Mouse (Mus musculus) stomach, embryonic 15.5 days (tissue): Measurements from ENCODE around the gene St6galnac3. TPM values are rescaled to one million over a fixed set of nuclear protein-coding genes. Genes with fewer than 3 reads are reported as not detected.
A peak's percentile ranks its signal among the peaks of the same experiment; 100 is the strongest.

Source experiments
- ATAC-seq: fragments of 200-750 bp; cut with Nextera tagmentation; 2 replicates; pipeline ENCODE4 v1.8.0; 2017; ENCODE audit warnings: low read depth, moderate number of reproducible peaks, moderate TSS enrichment; ENCODE audit not compliant: insufficient read depth, low FRiP score
- H3K27ac ChIP-seq: fragments of 300-500 bp; sonication (generic); 2 replicates; pipeline ENCODE4 v1.5.1; 2015; ENCODE audit warnings: mild to moderate bottlenecking, inconsistent platforms
- H3K27me3 ChIP-seq: fragments of 300-500 bp; sonication (generic); replicated peaks from 2 replicates; pipeline ENCODE4 v1.6.1; 2015; ENCODE audit warnings: inconsistent platforms
- H3K36me3 ChIP-seq: fragments of 300-500 bp; sonication (generic); 2 replicates; pipeline ENCODE4 v1.6.1; 2015; ENCODE audit warnings: inconsistent platforms
- H3K4me1 ChIP-seq: fragments of 300-500 bp; sonication (generic); 2 replicates; pipeline ENCODE4 v1.6.1; 2015; ENCODE audit warnings: inconsistent platforms
- H3K4me2 ChIP-seq: fragments of 300-500 bp; sonication (generic); 2 replicates; pipeline ENCODE4 v1.6.1; 2015; ENCODE audit warnings: mild to moderate bottlenecking, inconsistent platforms
- H3K4me3 ChIP-seq: fragments of 300-500 bp; sonication (generic); replicated peaks from 2 replicates; pipeline ENCODE4 v1.5.1; 2015; ENCODE audit warnings: inconsistent platforms
- H3K9ac ChIP-seq: fragments of 300-500 bp; sonication (generic); 2 replicates; pipeline ENCODE4 v1.6.1; 2015; ENCODE audit warnings: inconsistent platforms
- H3K9me3 ChIP-seq: fragments of 300-500 bp; sonication (generic); 2 replicates; pipeline ENCODE4 v1.6.1; 2016; ENCODE audit warnings: inconsistent platforms
- WGBS: fragments of 180-500 bp; shearing (Covaris S2); methylation state at CpG from one replicate; pipeline ENCODE4 v1.1.7; 2015; 5-methylcytosine and 5-hydroxymethylcytosine counted together
- polyA plus RNA-seq: library from polyadenylated mRNA; unstranded; fragments of >200 nt; fragmentation: Nextera tagmentation; extraction: Ambion mirVana; gene quantifications from 2 replicates; pipeline ENCODE4 v1.2.1, GENCODE M21; 2015

St6galnac3 gene
- polyA plus RNA-seq, 1 experiment from 2014 or later, result 36.6 TPM

DNA sequence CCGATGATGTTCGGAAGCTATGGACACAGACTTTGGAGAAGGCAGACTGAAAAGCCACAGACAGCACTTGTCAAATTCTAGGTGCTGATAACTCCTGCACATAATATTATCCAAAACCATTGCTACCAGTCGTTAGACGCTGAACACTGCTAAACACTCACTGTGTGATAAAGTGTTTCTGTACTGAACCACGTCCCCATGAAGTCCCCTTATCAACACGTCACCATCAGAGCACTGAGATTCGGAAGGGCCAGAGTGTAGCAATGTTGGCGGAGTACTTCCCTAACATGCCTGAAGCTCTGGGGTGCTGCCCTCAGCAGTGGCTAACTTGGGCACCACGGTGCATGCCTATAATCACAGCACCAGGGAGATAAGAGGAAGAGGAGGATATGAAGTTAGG is 43.3 kb downstream of the St6galnac3 start:
- ATAC-seq, result no peak
- Histone ChIP-seq H3K4me2 (no peak overlapping the region), H3K36me3 (no peaks in the 10 kb centered on the region), H3K4me3 (no peak overlapping the region), H3K9ac (no peak overlapping the region), H3K27me3 (no peaks in the 10 kb centered on the region), H3K4me1 (no peaks in the 10 kb centered on the region), H3K27ac (no peak overlapping the region), H3K9me3 (no peaks in the 10 kb centered on the region)
- WGBS, result 82% methylated on average over 9 of the region's 9 CpGs

DNA sequence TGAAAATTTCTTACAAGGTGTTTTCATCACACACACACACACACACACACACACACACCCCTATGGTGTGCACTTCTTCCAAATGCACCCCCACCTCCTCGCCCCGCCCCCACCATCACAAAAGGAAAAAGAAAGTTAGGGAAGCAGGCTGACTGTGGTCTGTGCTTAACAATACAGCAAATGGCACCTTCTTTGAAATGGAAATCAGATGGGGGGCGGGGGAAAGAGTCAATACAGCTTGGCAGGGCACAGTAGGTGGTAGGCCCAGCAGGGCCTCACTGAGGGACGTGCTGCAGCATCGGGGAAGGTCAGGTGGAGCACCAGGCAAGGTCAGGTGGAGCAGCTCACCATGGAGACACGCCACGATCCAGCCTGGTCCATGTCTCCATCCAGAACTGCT is 49.1 kb downstream of the St6galnac3 start:
- no peaks in the 10 kb centered on the region for H3K36me3 ChIP-seq
- WGBS, result 41% methylated on average over 7 of the region's 7 CpGs
- H3K4me1 ChIP-seq, result no peaks in the 10 kb centered on the region
- no peaks in the 10 kb centered on the region for H3K27me3 ChIP-seq
- H3K4me3 ChIP-seq, result no peak overlapping the region
- no peak for ATAC-seq
- no peaks in the 10 kb centered on the region for H3K9me3 ChIP-seq
- H3K4me2 ChIP-seq, result no peak overlapping the region
- no peak overlapping the region for H3K27ac ChIP-seq
- H3K9ac ChIP-seq, result no peak overlapping the region

DNA sequence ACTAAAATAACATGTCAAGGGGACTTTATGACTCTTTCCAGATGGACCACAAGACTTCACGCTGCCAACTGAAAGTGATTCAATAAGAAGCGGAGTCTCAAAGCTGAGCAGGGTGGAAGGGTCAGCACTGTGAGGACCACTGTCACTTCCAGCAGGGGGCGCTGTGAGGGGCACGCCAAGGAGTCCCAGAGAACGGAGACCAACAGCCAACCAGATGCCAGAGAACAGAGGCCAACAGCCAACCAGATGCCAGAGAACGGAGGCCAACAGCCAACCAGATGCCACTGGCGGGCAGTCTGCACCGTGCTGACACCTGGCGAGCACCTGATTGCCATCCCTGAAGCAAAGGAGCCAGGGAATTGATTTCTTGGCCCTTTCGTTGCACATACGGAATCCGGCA is 49.9 kb downstream of the St6galnac3 start:
- H3K4me3 ChIP-seq, result no peak overlapping the region
- no peaks in the 10 kb centered on the region for H3K36me3 ChIP-seq
- H3K9me3 ChIP-seq, result no peaks in the 10 kb centered on the region
- H3K4me1 ChIP-seq, result no peaks in the 10 kb centered on the region
- H3K9ac ChIP-seq, result no peak overlapping the region
- WGBS, result 45% methylated on average over 12 of the region's 12 CpGs
- no peak overlapping the region for H3K4me2 ChIP-seq
- no peaks in the 10 kb centered on the region for H3K27me3 ChIP-seq
- no peak for ATAC-seq
- no peak overlapping the region for H3K27ac ChIP-seq

DNA sequence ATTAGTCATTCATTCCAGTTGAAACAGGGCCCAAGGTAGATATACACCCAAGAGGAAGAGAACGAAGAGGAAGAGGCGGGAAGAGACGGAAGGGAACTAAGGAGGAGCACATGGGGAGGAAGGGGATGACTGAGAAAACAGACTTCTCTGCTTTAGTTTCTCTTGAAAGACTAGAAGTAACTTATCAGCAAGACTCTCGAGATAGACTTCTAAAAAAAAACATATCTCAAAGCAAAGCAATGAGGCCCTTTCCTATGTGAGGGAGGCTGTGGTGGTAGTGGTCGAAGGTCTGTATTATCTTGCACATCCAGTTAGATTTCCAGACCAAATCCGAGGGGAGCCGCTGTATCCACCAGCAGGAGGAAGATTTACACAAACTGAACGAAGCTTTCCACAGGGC is 50.6 kb downstream of the St6galnac3 start:
- Histone ChIP-seq H3K4me1 (no peaks in the 10 kb centered on the region), H3K9me3 (no peaks in the 10 kb centered on the region), H3K4me3 (no peak overlapping the region), H3K36me3 (no peaks in the 10 kb centered on the region), H3K27ac (no peak overlapping the region), H3K27me3 (no peaks in the 10 kb centered on the region), H3K9ac (no peak overlapping the region), H3K4me2 (no peak overlapping the region)
- 72% methylated on average over 8 of the region's 8 CpGs for WGBS
- no peak for ATAC-seq

GRCm38 (mm10) chr3:153673451-153673850 is 51.5 kb downstream of the St6galnac3 start:
- no peak for ATAC-seq
- Histone ChIP-seq H3K9ac (no peak overlapping the region), H3K27ac (no peak overlapping the region), H3K9me3 (no peaks in the 10 kb centered on the region), H3K36me3 (no peaks in the 10 kb centered on the region), H3K27me3 (no peaks in the 10 kb centered on the region), H3K4me3 (no peak overlapping the region), H3K4me1 (no peaks in the 10 kb centered on the region), H3K4me2 (no peak overlapping the region)
- WGBS, result 83% methylated on average over 12 of the region's 12 CpGs

- H3K9ac ChIP-seq, result no peak overlapping the region
- ATAC-seq, result no peak
- no peaks in the 10 kb centered on the region for H3K36me3 ChIP-seq
- no peak overlapping the region for H3K4me3 ChIP-seq
- no peaks in the 10 kb centered on the region for H3K4me1 ChIP-seq
- no peaks in the 10 kb centered on the region for H3K9me3 ChIP-seq
- H3K4me2 ChIP-seq, result no peak overlapping the region
- no peak overlapping the region for H3K27ac ChIP-seq
- 82% methylated on average over 10 of the region's 10 CpGs for WGBS
- H3K27me3 ChIP-seq, result no peaks in the 10 kb centered on the region
These were observed 53.9 kb downstream of the St6galnac3 start for GRCm38 (mm10) chr3:153670953-153671674.

DNA sequence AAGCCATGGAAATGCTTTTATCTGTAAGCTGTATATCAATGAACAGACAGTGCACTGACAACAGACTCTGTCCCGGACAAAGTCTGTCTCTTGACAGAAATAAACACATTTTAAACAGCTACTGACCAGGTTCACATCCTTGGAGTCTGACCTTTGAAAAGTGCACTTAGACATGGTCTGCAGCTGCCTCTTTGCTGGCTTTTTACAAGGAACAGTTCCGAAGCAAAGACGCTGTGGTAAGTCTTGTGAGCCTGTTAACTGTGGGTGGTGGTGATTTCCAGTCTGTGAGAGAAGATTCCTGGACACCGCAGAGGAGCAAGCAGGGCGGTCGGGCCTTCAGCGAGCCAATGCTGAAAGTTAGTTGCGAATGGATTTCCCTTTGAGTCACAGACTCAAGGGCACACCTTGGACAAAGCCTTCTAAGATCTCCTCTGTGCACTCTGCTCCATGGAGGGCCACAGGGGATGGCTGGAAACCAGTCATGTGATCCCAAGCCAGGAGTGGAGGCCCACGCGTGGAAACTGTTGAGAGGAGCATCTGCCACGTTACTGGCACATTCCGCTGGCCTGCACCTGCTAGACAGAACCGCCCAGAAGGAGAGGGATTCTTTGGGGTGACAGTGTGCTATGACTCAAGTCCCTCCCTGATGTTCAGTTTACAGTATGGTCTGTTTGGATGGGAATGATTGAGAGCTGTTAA is 55.1 kb downstream of the St6galnac3 start:
- WGBS, result 76% methylated on average over 13 of the region's 13 CpGs
- Histone ChIP-seq H3K27ac (no peak overlapping the region), H3K4me2 (no peak overlapping the region), H3K9ac (no peak overlapping the region), H3K9me3 (no peaks in the 10 kb centered on the region), H3K27me3 (no peaks in the 10 kb centered on the region), H3K36me3 (no peaks in the 10 kb centered on the region), H3K4me1 (no peaks in the 10 kb centered on the region), H3K4me3 (no peak overlapping the region)
- ATAC-seq, result no peak

DNA sequence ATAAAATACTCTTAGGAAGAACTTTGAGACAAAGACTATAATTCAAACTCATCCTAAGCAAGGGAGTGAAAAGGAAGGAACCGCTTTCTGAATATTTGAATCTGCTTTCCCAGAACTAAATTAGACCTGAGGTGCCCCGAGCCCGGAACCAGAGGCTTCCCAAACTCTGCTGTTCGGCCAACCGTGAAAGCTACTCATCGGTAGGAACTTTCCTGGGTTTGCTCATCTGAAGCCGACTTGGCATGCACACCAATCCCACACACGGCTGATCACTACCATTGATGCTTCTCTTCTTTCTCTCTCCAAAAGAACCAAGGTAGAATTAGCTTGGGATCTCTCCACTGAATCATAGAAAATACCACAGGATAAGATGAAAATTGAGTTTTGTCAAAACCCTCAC is 55.6 kb downstream of the St6galnac3 start:
- no peaks in the 10 kb centered on the region for H3K27me3 ChIP-seq
- H3K9me3 ChIP-seq, result no peaks in the 10 kb centered on the region
- no peak overlapping the region for H3K27ac ChIP-seq
- 85% methylated on average over 8 of the region's 8 CpGs for WGBS
- no peak for ATAC-seq
- no peak overlapping the region for H3K4me2 ChIP-seq
- H3K9ac ChIP-seq, result no peak overlapping the region
- no peaks in the 10 kb centered on the region for H3K4me1 ChIP-seq
- H3K4me3 ChIP-seq, result no peak overlapping the region
- H3K36me3 ChIP-seq, result no peaks in the 10 kb centered on the region

DNA sequence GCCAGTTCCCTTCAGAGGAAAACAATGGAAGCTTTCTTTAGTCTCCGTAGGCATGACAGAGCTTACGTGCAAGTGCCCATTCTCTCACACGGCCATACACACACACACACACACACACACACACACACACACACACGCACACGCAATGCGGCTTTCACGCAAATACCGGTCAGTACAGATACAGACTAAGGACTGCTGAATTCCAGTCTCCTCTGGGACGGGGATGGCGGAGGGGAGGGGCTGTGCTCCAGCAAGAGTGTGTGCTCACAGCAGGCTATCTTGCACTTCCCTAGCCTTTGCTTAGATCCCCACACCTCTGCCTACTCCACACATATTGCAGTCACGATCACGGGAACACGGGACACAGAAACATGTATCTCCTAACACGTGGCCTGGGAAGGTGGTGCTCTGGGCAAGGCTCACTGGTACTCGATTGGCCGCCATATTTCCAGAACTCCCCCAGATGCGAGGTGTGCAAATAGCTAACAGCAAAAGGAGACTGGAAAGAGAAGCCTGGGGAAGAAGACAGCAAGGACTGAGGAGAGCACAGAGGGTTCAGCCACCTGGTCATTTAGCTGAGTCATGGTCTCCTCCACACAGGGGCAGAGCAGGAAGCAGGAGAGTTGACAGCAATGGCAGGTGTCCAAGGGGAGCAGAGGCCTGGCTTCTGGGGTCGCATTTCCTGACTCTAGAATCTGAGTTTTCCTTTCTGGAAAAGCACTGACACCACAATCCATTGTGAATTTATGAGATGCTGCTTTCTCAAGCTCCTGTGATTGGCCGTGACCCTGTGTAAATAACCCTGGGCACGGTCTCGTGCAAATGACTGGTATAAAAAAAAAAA is 56.3 kb downstream of the St6galnac3 start:
- no peak for ATAC-seq
- H3K4me1 ChIP-seq, result no peaks in the 10 kb centered on the region

GRCm38 (mm10) chr3:153664696-153665095 is 60.3 kb downstream of the St6galnac3 start:
- Histone ChIP-seq H3K4me1 (peaks cover 8% of the 10 kb centered on the region; the same call in 1 of the 2 replicates), H3K36me3 (no peaks in the 10 kb centered on the region), H3K9ac (no peak overlapping the region), H3K27ac (no peak overlapping the region), H3K4me2 (no peak overlapping the region), H3K9me3 (no peaks in the 10 kb centered on the region), H3K4me3 (no peak overlapping the region), H3K27me3 (no peaks in the 10 kb centered on the region)
- 85% methylated on average over 5 of the region's 5 CpGs for WGBS
- ATAC-seq, result no peak

More for the DNA sequence above, 56.3 kb downstream of the St6galnac3 start:
- Histone ChIP-seq H3K27me3 (no peaks in the 10 kb centered on the region), H3K36me3 (no peaks in the 10 kb centered on the region), H3K9ac (no peak overlapping the region), H3K9me3 (no peaks in the 10 kb centered on the region), H3K4me2 (no peak overlapping the region), H3K4me3 (no peak overlapping the region), H3K27ac (no peak overlapping the region)
- WGBS, result 74% methylated on average over 21 of the region's 21 CpGs

DNA sequence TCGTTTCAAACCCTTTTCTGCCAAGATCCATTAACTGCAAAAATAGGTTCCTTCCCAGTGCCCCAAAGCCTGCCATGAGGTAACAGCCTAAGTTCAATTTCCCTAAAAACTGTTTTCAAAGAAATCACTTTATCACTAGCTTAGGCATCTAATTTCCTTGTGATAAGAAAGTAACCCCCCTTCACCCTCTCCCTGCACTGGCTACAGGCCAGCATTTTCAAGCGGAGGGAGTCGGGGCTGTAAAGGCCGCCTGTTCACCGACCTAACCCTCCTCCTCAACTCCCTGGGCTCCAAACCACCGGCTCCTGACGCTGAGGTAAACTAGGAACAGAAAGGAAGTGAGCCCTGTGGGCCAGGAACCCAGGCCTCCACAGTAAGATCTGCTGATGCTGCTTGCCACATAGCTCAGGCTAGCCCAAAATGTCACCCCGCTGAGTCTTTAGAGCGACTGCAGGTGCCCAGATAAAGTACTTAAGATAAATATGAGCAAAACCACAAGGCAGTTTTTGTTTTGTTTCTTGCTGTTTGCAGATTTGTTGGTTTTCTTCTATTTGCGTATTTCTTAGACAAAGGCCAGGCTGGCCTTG is 61.0 kb downstream of the St6galnac3 start:
- H3K4me2 ChIP-seq, result no peak overlapping the region
- H3K36me3 ChIP-seq, result no peaks in the 10 kb centered on the region
- H3K27ac ChIP-seq, result no peak overlapping the region
- ATAC-seq, result peak; percentile 56; the same call in 1 of the 2 replicates
- no peak overlapping the region for H3K4me3 ChIP-seq
- H3K4me1 ChIP-seq, result peaks cover 8% of the 10 kb centered on the region; the same call in 1 of the 2 replicates
- 49% methylated on average over 10 of the region's 10 CpGs for WGBS
- no peaks in the 10 kb centered on the region for H3K9me3 ChIP-seq
- H3K27me3 ChIP-seq, result no peaks in the 10 kb centered on the region
- no peak overlapping the region for H3K9ac ChIP-seq
